Mouse (Mus musculus) CD4-positive, CD25-positive, alpha-beta regulatory T cell, adult 4 months (primary cell): ENCODE measurements at regions not wholly inside any gene's neighbourhood (a gene's known extent, or its start where the extent isn't known, plus 50 kb on each side); places are given as distances from the start of the nearest gene placed in this dataset.

Source experiments
- ATAC-seq: one replicate; pipeline ENCODE4 v1.8.0; 2017

GRCm38 (mm10) chr15:94219907-94220306, 245.3 kb downstream of the Adamts20 start:
- no peak for ATAC-seq

- ATAC-seq, result no peak
These were observed 248.5 kb downstream of the Adamts20 start for GRCm38 (mm10) chr15:94216703-94217102.

DNA sequence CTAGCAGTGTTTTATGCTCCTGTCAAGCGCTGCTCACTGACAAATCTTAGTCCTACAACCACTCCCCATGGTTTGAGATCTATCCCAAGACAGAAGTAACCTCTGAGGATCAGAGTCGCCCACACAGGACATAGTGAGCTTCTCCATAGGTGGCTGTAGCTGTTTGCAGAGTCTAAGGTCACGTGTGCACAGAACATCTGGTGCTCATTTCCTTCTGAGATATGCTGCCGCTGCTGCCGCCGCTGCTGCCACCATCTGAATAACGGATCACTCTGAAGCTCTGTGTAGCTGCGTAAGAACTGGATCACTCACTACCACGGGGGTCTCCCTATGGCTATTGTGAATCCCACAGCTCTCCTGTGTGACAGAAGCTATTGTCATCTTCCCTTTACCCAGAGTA, 250.8 kb downstream of the Adamts20 start:
- ATAC-seq, result peak; percentile 78

DNA sequence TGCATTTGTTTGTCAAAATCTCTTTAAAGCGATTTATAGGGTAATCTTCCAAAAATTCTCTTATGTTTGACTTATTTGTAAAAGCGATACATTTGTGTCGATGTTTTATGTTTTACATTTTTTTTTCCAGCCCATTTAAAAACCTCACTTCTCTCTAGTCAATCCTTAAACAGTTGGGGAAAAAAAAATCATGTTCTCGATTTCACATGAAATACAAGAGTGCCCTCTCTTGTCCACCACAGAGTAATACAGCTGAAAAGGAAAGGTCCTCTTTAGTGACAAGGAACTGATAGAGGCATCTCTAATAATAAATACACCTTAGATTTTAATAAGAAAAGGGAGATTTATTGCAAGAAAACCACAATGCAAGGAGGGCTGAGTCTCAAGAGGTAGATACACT, 251.8 kb downstream of the Adamts20 start:
- ATAC-seq, result peak; percentile 69

- ATAC-seq, result no peak
These were observed 256.7 kb downstream of the Adamts20 start for GRCm38 (mm10) chr15:94208476-94208875.

DNA sequence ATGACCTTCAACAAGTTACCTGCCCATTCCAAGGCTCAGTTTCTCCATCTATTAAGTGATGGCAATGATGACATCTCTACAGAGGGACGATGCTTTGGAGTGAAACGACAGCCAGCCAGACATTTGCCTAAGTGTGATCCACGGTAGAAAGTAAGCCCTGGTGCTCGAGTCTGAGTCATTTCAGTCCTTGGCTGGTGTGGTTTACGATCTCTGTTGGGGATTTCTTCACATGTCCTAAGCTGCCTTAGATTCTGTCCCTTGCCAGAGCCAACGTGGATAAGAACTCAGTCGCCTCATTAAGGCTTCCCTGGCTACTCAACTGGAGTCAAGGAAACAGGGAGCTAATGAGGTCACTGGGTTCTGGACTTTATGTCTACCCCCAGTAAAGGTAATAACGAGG, 258.8 kb downstream of the Adamts20 start:
- no peak for ATAC-seq

GRCm38 (mm10) chr15:94205309-94205893, 259.8 kb downstream of the Adamts20 start:
- no peak for ATAC-seq

DNA sequence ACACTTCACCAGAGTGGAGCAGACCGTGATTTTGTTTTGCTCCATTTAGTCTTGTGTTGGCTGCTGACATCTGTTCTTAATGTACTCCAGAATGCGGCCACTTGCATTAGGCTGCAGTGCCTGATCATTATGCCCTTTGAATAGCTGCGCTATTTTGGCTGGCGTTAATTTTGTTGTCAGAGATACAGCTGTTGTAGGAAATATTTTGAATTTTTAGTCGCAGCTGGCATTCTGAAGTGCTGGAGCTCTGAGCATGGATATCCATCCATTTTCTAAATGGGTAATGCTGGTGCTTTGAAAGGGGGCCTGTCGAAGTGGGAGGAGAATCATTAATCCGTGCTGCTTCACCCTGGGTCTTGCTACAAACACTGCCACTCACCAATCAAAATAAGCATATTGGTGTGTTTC, 275.1 kb downstream of the Adamts20 start:
- no peak for ATAC-seq

- ATAC-seq, result peak; percentile 43
These were observed 277.6 kb downstream of the Adamts20 start for GRCm38 (mm10) chr15:94187588-94187987.

DNA sequence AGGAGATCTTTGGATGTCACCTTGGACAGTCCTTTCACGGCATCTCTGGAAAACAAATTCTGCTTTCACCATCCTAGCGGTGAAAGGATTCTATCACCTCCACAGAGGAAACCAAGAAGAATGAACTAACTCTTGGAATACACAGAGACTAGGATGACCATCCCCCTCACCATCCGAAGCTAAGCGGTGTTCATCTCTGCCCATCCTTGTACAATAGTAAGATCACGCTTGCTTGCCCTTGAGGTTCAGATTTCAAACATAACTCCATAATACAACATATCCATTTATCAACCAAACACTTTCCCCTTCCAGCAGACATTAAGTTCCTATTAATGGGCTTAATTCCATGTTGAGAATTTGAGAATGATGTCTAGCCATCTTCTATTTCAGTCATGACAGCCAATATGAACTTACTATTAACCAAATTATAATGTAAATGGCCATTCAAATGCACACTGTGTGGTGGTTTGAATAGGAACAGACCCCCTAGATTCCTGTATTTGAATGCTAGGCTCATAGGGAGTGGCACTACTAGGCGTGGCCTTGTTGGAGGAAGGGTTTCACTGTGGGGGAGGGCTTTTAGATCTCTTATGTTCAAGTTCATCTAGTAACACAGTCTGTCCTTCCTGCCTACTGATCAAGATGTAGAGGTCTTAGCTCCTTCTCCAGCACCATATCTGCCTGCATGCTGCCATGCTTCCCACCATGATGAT, 281.4 kb downstream of the Adamts20 start:
- no peak for ATAC-seq

DNA sequence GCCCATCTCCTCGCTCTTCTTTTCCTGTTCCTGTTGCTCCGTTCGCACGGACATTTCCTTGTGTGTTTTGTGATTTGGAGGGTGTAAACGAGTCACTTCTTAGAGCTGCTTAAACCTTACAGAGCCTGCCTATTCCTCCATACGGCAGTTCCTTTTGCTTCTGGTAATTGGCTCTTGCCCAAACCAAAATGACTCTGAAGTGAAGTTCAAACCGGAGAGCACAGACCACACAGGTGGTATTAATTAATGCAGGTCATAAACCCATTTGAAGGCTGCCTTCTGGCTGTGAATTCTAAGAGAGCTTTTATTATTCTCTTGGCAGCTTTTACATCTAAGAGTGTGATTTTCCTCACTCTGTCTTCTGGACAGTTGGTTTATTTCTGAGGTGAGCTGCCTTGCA, 291.1 kb downstream of the Adamts20 start:
- no peak for ATAC-seq

- ATAC-seq, result no peak
These were observed 304.4 kb downstream of the Adamts20 start for GRCm38 (mm10) chr15:94160806-94161205.

GRCm38 (mm10) chr15:94139534-94139958, 325.7 kb downstream of the Adamts20 start:
- ATAC-seq, result no peak

GRCm38 (mm10) chr15:94137159-94137952, 327.9 kb downstream of the Adamts20 start:
- ATAC-seq, result no peak

DNA sequence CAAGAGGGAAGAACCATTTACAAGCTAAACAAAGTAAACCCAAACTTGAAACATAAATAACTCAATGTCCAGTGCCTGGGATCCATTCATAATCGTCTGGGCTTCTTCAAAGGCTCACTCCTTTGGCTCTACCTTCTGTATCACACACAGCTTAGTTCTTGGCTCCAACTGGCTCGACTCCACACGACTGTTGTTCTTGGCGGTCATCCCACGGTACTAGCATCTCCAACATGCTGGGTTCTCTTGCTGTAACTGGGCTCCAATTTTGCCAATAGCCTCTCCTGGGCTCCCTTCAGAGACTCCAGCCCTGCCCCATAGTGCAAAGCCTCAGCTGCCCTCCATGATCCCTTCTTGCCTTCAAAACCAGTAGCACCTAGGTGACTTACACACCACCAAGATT, 352.4 kb downstream of the Adamts20 start:
- no peak for ATAC-seq

- ATAC-seq, result no peak
These were observed 358.0 kb downstream of the Adamts20 start for GRCm38 (mm10) chr15:94107186-94107716.

GRCm38 (mm10) chr15:94090644-94091043, 374.6 kb downstream of the Adamts20 start:
- peak; percentile 28 for ATAC-seq

- peak; percentile 69 for ATAC-seq
These were observed 375.4 kb downstream of the Adamts20 start for GRCm38 (mm10) chr15:94089856-94090255.

DNA sequence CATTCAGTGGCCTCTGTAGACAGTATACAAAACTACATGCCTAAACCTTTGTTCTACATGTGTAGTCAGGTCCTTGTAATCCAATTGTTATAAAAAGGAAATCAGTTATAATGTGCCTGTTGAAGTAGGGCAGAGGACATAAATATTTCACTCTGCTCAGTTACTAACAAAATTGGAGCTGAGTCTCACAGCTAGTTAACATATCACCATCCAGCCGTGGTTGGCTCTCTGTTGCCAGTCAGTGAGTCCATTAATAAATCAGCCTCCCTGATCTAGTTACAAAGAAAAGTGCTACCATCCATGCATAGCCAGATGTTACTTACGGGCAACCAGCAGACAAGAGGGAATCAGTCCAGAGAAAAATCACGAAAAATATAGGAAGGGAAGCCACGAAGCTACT, 382.8 kb downstream of the Adamts20 start:
- ATAC-seq, result no peak

GRCm38 (mm10) chr15:94077056-94077455, 388.2 kb downstream of the Adamts20 start:
- ATAC-seq, result no peak

- ATAC-seq, result no peak
These were observed 390.9 kb downstream of the Adamts20 start for GRCm38 (mm10) chr15:94074161-94074950.

- no peak for ATAC-seq
These were observed 397.5 kb downstream of the Adamts20 start for GRCm38 (mm10) chr15:94067721-94068120.
